8 mouse cellular contexts compared by ENCODE assay signal in the genomic region with DNA sequence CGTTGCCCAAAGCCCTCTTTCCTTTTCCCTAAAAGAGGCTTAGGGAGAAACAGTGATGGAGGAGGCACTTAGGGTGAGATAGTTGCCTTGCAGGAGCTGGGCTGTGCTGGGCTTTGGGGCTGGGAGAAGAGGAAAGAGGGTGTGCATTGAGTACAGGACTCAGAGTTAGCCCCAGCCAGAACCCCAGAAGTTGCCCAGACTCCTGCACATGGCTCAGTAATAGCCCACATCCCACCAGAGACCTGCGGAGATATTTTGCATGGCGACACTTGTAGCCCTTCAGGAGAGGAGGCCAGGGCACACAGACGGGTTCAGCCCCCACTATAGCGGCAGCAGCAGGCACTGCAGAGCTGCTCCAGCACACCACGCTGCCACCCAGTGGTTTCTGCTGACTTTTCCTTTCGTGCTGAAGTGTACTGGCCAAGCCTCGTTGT.
A peak's percentile ranks its signal among the peaks of the same experiment; 100 is the strongest.
DNase-seq lines count a peak whose midpoint lies in the region; ATAC-seq and TF ChIP-seq lines count a peak whose summit lies in the region.

No protein-coding gene starts in this region.

- peaks cover 6% of the 10 kb centered on the region; the same call in 1 of the 2 replicates for H3K27me3 ChIP-seq in intestine, embryonic 16.5 days (replicated peaks; ENCODE audit: control insufficient read depth, insufficient read depth, low read length)
- H3K27me3 ChIP-seq in limb, embryonic 11.5 days (ENCODE audit: control insufficient read depth, insufficient read depth, low read length): peaks cover 4% of the 10 kb centered on the region
- H3K27me3 ChIP-seq in neural tube, embryonic 12.5 days (replicated peaks): no peaks in the 10 kb centered on the region
- H3K27me3 ChIP-seq in testis, adult 2 months (ENCODE audit: control insufficient read depth, insufficient read depth, low read length): no peaks in the 10 kb centered on the region

- WGBS in intestine, embryonic 16.5 days: 9% methylated on average over 8 of the region's 8 CpGs
- 12% methylated on average over 8 of the region's 8 CpGs for WGBS in limb, embryonic 11.5 days
- 24% methylated on average over 8 of the region's 8 CpGs for WGBS in neural tube, embryonic 12.5 days

- no peaks in the 10 kb centered on the region for H3K4me1 ChIP-seq in intestine, embryonic 16.5 days (ENCODE audit: control insufficient read depth, insufficient read depth, low read length)
- 0 out of 2 replicates have a peak, but pooled peaks cover 2% of the 10 kb centered on the region for H3K4me1 ChIP-seq in limb, embryonic 11.5 days (ENCODE audit: control insufficient read depth, insufficient read depth, low read length)
- H3K4me1 ChIP-seq in neural tube, embryonic 12.5 days: no peaks in the 10 kb centered on the region
- no peaks in the 10 kb centered on the region; the same call in 1 of the 2 replicates for H3K4me1 ChIP-seq in testis, adult 2 months (ENCODE audit: control insufficient read depth, insufficient read depth, low read length)

- peak; percentile 11; the same call in 1 of the 2 replicates for TF ChIP-seq CTCF in testis, adult 2 months (IDR thresholded peaks at IDR 0.05; ENCODE audit: control insufficient read depth, insufficient read depth, insufficient replicate concordance, low read depth, low read length)

- peak overlapping the region; percentile 56 for H3K4me3 ChIP-seq in intestine, embryonic 16.5 days (ENCODE audit: low read length)
- peak overlapping the region; percentile 43 for H3K4me3 ChIP-seq in limb, embryonic 11.5 days (ENCODE audit: low read depth, low read length)
- H3K4me3 ChIP-seq in neural tube, embryonic 12.5 days: peak overlapping the region; percentile 53
- peak overlapping the region; percentile 51 for H3K4me3 ChIP-seq in testis, adult 2 months (ENCODE audit: control insufficient read depth, low read depth, low read length)

- TF ChIP-seq POLR2A in testis, adult 2 months (IDR thresholded peaks at IDR 0.05; ENCODE audit: control insufficient read depth, low read depth, low read length): no peak

- H3K36me3 ChIP-seq in intestine, embryonic 16.5 days (ENCODE audit: control insufficient read depth, insufficient read depth, low read length): no peaks in the 10 kb centered on the region
- H3K36me3 ChIP-seq in limb, embryonic 11.5 days (ENCODE audit: control insufficient read depth, insufficient read depth, low read length): no peaks in the 10 kb centered on the region
- H3K36me3 ChIP-seq in neural tube, embryonic 12.5 days: no peaks in the 10 kb centered on the region
- H3K36me3 ChIP-seq in testis, adult 2 months (ENCODE audit: control insufficient read depth, insufficient read depth, low read length): no peaks in the 10 kb centered on the region

- H3K4me2 ChIP-seq in intestine, embryonic 16.5 days (ENCODE audit: low read depth, low read length): peak overlapping the region; percentile 70
- peak overlapping the region; percentile 65 for H3K4me2 ChIP-seq in limb, embryonic 11.5 days (ENCODE audit: low read depth, severe bottlenecking)
- peak overlapping the region; percentile 78 for H3K4me2 ChIP-seq in neural tube, embryonic 12.5 days (replicated peaks)

- DNase-seq in adrenal gland, postnatal 10 days: peak; percentile 35
- DNase-seq in adrenal gland, adult 8-10 months: no peak
- DNase-seq in cerebellum, postnatal 25 days: peak; percentile 23 to 45
- DNase-seq in gastrocnemius, postnatal 10 days: peak; percentile 7
- DNase-seq in limb, embryonic 11.5 days (ENCODE audit: low spot score): peak; percentile 66

- no peak overlapping the region for H3K27ac ChIP-seq in intestine, embryonic 16.5 days (ENCODE audit: low read length)
- no peak overlapping the region for H3K27ac ChIP-seq in limb, embryonic 11.5 days (replicated peaks; ENCODE audit: low read depth, low read length)
- H3K27ac ChIP-seq in neural tube, embryonic 12.5 days: no peak overlapping the region
- no peak overlapping the region for H3K27ac ChIP-seq in testis, adult 2 months (ENCODE audit: control insufficient read depth, insufficient read depth, low read depth, low read length)

- no peak overlapping the region for H3K9ac ChIP-seq in intestine, embryonic 16.5 days (ENCODE audit: low read depth, low read length)
- H3K9ac ChIP-seq in limb, embryonic 11.5 days (ENCODE audit: low read length): no peak overlapping the region
- no peak overlapping the region; the same call in 1 of the 2 replicates for H3K9ac ChIP-seq in neural tube, embryonic 12.5 days

- no peaks in the 10 kb centered on the region for H3K9me3 ChIP-seq in intestine, embryonic 16.5 days (ENCODE audit: control insufficient read depth, low read length)
- no peaks in the 10 kb centered on the region for H3K9me3 ChIP-seq in limb, embryonic 11.5 days (ENCODE audit: control insufficient read depth, low read length)
- no peaks in the 10 kb centered on the region for H3K9me3 ChIP-seq in neural tube, embryonic 12.5 days

- ATAC-seq in intestine, embryonic 16.5 days: peak; percentile 88
- ATAC-seq in limb, embryonic 11.5 days (ENCODE audit: insufficient number of reproducible peaks, low FRiP score, low TSS enrichment, low read depth): peak; percentile 70; the same call in 1 of the 2 replicates
- ATAC-seq in neural tube, embryonic 12.5 days (ENCODE audit: low FRiP score, low read depth): peak; percentile 83
